Mouse (Mus musculus) liver, postnatal 0 days (tissue): ENCODE results near the gene Rnf7.

Experiments
- CTCF ChIP-seq: sonication (generic); IDR thresholded peaks from 2 replicates; pipeline ENCODE4 v1.5.1; 2016; ENCODE audit warnings: antibody characterized with exemption, low read depth
- EP300 ChIP-seq: IDR thresholded peaks from 2 replicates; pipeline ENCODE4 v1.6.1; 2016; ENCODE audit warnings: antibody characterized with exemption, low read depth, mild to moderate bottlenecking

- TF ChIP-seq CTCF: no peak
- TF ChIP-seq EP300: no peak
Measured at GRCm38 (mm10) chr9:96472356-96472755, 6.1 kb downstream of the Rnf7 start.
